Mouse (Mus musculus): ENCODE measurements around the gene Lrrn3. TPM values are rescaled to one million over a fixed set of nuclear protein-coding genes. Genes with fewer than 3 reads are reported as not detected.
A peak's percentile ranks its signal among the peaks of the same experiment; 100 is the strongest.

The Lrrn3 gene
- total RNA-seq (2021) = 10 to 100 TPM; 91.0 to 97.0 TPM

GRCm38 (mm10) chr12:41486331-41486730, at the start of gene Lrrn3:
Gene Lrrn3, minus strand, starts transcription at chr12:41486431.
- intact Hi-C loops (cut with DNase I) = loop anchor here (10.0 kb wide), 3 partner anchors 188 to 462 kb away; partner anchors contain the start of gene Immp2l
- DNase-seq = no peak

- intact Hi-C loops (cut with DNase I) = no loop called here
- no peak for DNase-seq
These were observed 42.2 kb upstream of the Lrrn3 start for GRCm38 (mm10) chr12:41528410-41528809.

- intact Hi-C loops (cut with DNase I) = no loop called here
- no peak for DNase-seq
These were observed 40.5 kb upstream of the Lrrn3 start for GRCm38 (mm10) chr12:41526688-41527087.

GRCm38 (mm10) chr12:41521671-41522070, 35.4 kb upstream of the Lrrn3 start:
- intact Hi-C loops (cut with DNase I) = no loop called here
- no peak for DNase-seq

GRCm38 (mm10) chr12:41520326-41520725, 34.1 kb upstream of the Lrrn3 start:
- no peak for DNase-seq
- intact Hi-C loops (cut with DNase I) = no loop called here

- intact Hi-C loops (cut with DNase I) = no loop called here
These were observed 32.7 kb upstream of the Lrrn3 start for GRCm38 (mm10) chr12:41518897-41519296.

GRCm38 (mm10) chr12:41510588-41510987, 24.4 kb upstream of the Lrrn3 start:
- intact Hi-C loops (cut with DNase I) = no loop called here
- DNase-seq = no peak

More at GRCm38 (mm10) chr12:41518897-41519296, 32.7 kb upstream of the Lrrn3 start:
- no peak for DNase-seq

- no peak for DNase-seq
- intact Hi-C loops (cut with DNase I) = no loop called here
These were observed 22.4 kb upstream of the Lrrn3 start for GRCm38 (mm10) chr12:41508610-41509009.

GRCm38 (mm10) chr12:41500049-41500820, 14.0 kb upstream of the Lrrn3 start:
- intact Hi-C loops (cut with DNase I) = no loop called here

GRCm38 (mm10) chr12:41494620-41495019, 8.4 kb upstream of the Lrrn3 start:
- intact Hi-C loops (cut with DNase I) = no loop called here
- DNase-seq = peak; percentile 13

More at GRCm38 (mm10) chr12:41500049-41500820, 14.0 kb upstream of the Lrrn3 start:
- no peak for DNase-seq

GRCm38 (mm10) chr12:41487005-41487404, 774 bp upstream of the Lrrn3 start:
- intact Hi-C loops (cut with DNase I) = loop anchor here (10.0 kb wide), 3 partner anchors 188 to 462 kb away; partner anchors contain the start of gene Immp2l
- DNase-seq = no peak

- DNase-seq = peak; percentile 84
- intact Hi-C loops (cut with DNase I) = loop anchor here (10.0 kb wide), 3 partner anchors 189 to 461 kb away; partner anchors contain the start of gene Immp2l
These were observed 567 bp downstream of the Lrrn3 start for GRCm38 (mm10) chr12:41485512-41486215.

GRCm38 (mm10) chr12:41484689-41485511, 1.3 kb downstream of the Lrrn3 start:
- intact Hi-C loops (cut with DNase I) = loop anchor here (10.0 kb wide), 3 partner anchors 190 to 460 kb away; partner anchors contain the start of gene Immp2l
- peak; percentile 27 for DNase-seq

GRCm38 (mm10) chr12:41483593-41484451, 2.4 kb downstream of the Lrrn3 start:
- peak; percentile 19 for DNase-seq
- intact Hi-C loops (cut with DNase I) = loop anchor here (2.0 to 10.0 kb wide), 4 partner anchors 191 to 645 kb away; partner anchors contain the start of gene Immp2l

- intact Hi-C loops (cut with DNase I) = loop anchor here (2.0 to 10.0 kb wide), 4 partner anchors 192 to 644 kb away; partner anchors contain the start of gene Immp2l
- DNase-seq = no peak
These were observed 3.1 kb downstream of the Lrrn3 start for GRCm38 (mm10) chr12:41483091-41483592.

- no peak for DNase-seq
- intact Hi-C loops (cut with DNase I) = loop anchor here (10.0 kb wide), 3 partner anchors 193 to 457 kb away; partner anchors contain the start of gene Immp2l
These were observed 4.7 kb downstream of the Lrrn3 start for GRCm38 (mm10) chr12:41481486-41481885.

GRCm38 (mm10) chr12:41469096-41469801, 17.0 kb downstream of the Lrrn3 start:
- intact Hi-C loops (cut with DNase I) = no loop called here
- no peak for DNase-seq

- DNase-seq = no peak
- intact Hi-C loops (cut with DNase I) = no loop called here
These were observed 17.7 kb downstream of the Lrrn3 start for GRCm38 (mm10) chr12:41468374-41468991.
